Mouse (Mus musculus) central nervous system, embryonic 18 days (tissue): ENCODE data around the gene Krtap19-3. TPM values are rescaled to one million over a fixed set of nuclear protein-coding genes. Genes with fewer than 3 reads are reported as not detected.

Experiments used
- polyA plus RNA-seq: library from polyadenylated mRNA; depleted of rRNA; stranded (reverse); fragments of >200 nt; gene quantifications from 2 replicates; pipeline ENCODE4 v1.2.3, GENCODE M21; 2012; rRNA removed

The Krtap19-3 gene
- polyA plus RNA-seq = not detected in 2 replicates

DNA sequence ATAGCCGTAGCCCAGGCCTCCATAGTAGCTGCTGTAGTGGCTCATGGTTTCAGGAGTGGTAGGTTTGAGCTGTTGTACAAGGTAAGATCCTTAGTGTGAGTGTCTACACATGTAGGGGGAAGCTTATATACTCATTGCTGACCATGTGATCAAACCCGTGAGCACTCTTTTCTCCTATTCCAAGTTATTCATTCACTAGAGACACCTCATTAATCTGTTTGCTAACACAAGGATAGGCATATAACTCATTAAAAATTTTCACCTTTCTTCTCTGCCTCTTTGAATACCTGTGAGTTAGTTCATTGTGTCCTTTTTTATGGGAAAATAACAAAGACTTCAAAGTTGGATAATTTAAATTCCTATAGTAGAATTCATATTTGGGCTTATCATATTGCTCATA lies at the start of gene Krtap19-3:
TSS of gene Krtap19-3 (minus strand) at position 101 of the 400 bp plus-strand sequence.

DNA sequence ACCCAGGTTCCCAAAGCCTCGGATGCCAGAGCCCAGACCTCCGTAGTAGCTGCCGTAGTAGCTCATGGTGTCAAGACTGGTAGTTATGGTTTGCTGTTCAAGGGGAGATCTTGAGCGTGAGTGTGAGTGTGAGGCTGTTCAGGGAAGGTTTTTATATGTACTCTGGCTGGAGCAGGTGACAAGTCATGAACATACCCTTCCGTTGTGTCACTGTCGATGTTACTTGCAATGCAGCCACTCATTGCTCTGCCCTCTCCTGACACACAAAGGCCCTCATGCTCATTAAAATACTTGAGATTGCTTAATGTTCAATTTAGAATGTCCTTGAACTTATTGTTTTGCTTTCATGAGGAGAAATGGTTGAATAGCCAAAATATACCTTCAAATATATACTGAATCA lies 18.5 kb upstream of the Krtap19-3 start, which contains the start of gene Krtap19-5:
TSS of gene Krtap19-5 (minus strand) at position 101 of the 400 bp plus-strand sequence.

DNA sequence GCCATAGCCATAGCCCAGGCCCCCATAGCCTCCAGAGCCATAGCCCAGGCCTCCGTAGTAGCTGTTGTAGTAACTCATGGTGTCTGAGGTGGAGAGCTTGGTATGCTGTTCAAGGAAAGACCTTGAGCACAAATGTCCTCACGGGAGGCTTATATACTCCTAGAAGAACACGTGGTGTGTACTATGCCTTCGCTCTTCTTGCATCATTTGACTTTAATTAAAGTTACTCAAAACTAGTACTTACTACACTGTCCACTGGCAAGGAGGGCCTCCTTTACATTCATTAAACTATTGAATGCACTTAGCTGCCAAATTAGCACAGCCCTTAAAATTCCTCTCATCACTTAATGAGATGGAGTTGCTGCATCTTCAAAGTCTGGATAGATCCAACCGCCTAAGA lies 7.2 kb upstream of the Krtap19-3 start, which contains the start of gene Krtap19-4:
TSS of gene Krtap19-4 (minus strand) at position 101 of the 400 bp plus-strand sequence.

DNA sequence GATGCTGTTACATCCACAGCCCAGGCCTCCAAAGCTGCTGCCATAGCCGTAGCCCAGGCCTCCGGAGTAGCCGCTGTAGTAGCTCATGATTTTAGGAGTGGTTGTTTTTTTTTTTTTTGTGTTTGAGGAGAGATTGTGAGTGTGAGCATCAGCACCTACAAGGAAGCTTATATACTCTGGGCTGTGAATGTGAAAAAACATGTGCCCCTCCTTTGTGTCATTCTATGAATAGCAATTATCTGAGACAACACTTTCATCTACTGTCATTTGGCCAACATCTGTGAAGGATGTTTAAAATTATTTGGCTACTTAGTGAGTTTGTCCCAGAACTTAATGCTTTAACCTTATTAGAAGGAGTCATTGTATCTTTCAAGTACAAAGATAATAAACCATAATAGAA lies 3.7 kb downstream of the Krtap19-3 start, which contains the start of gene Krtap19-2:
TSS of gene Krtap19-2 (minus strand) at position 101 of the 400 bp plus-strand sequence.

DNA sequence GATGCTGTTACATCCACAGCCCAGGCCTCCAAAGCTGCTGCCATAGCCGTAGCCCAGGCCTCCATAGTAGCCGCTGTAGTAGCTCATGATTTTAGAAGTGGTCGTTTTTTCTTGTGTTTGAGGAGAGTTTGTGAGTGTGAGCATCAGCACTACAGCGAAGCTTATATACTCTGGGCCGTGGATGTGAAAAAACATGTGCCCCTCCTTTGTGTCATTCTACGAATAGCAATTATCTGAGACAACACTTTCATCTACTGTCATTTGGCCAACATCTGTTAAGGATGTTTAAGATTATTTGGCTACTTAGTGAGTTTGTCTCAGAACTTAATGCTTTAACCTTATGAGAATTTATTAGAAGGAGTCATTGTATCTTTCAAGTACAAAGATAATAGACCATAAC lies 8.5 kb downstream of the Krtap19-3 start, which contains the start of gene Krtap19-1:
TSS of gene Krtap19-1 (minus strand) at position 101 of the 400 bp plus-strand sequence.

Other genes starting within 250 kb of the Krtap19-3 start
- gene Krtap26-1, start 230.2 kb downstream of the Krtap19-3 start, polyA plus RNA-seq = not detected in 2 replicates
- gene Krtap27-1, start 206.4 kb downstream of the Krtap19-3 start, polyA plus RNA-seq = not detected in 2 replicates
- not detected in 2 replicates for gene 2310061N02Rik, start 170.1 kb downstream of the Krtap19-3 start, polyA plus RNA-seq
- gene Krtap13-1, start 149.2 kb downstream of the Krtap19-3 start, polyA plus RNA-seq = not detected in 2 replicates
- not detected in 2 replicates for gene Krtap13, start 126.4 kb downstream of the Krtap19-3 start, polyA plus RNA-seq
- gene 2310034C09Rik, start 119.2 kb downstream of the Krtap19-3 start, polyA plus RNA-seq = not detected in 2 replicates
- gene 2310057N15Rik, start 103.8 kb downstream of the Krtap19-3 start, polyA plus RNA-seq = not detected in 2 replicates
- not detected in 2 replicates for gene Gm5965, start 100.1 kb downstream of the Krtap19-3 start, polyA plus RNA-seq
- not detected in 2 replicates for gene Gm20741, start 65.8 kb downstream of the Krtap19-3 start, polyA plus RNA-seq
- gene Krtap15, start 57.8 kb downstream of the Krtap19-3 start, polyA plus RNA-seq = not detected in 2 replicates
- gene Krtap14, start 51.9 kb downstream of the Krtap19-3 start, polyA plus RNA-seq = not detected in 2 replicates
- gene Krtap19-1, start 8.6 kb downstream of the Krtap19-3 start, polyA plus RNA-seq = not detected in 2 replicates
- not detected in 2 replicates for gene Krtap19-2, start 3.8 kb downstream of the Krtap19-3 start, polyA plus RNA-seq
- gene Krtap19-4, start 7.1 kb upstream of the Krtap19-3 start, polyA plus RNA-seq = not detected in 2 replicates
- gene Krtap19-5, start 18.4 kb upstream of the Krtap19-3 start, polyA plus RNA-seq = not detected in 2 replicates
- not detected in 2 replicates for gene Krtap19-9b, start 54.2 kb upstream of the Krtap19-3 start, polyA plus RNA-seq
- gene Krtap16-3, start 84.8 kb upstream of the Krtap19-3 start, polyA plus RNA-seq = not detected in 2 replicates
- gene Krtap22-2, start 132.7 kb upstream of the Krtap19-3 start, polyA plus RNA-seq = not detected in 2 replicates
- not detected in 2 replicates for gene Gm10229, start 137.2 kb upstream of the Krtap19-3 start, polyA plus RNA-seq
- gene Krtap6-1, start 153.7 kb upstream of the Krtap19-3 start, polyA plus RNA-seq = not detected in 2 replicates
- not detected in 2 replicates for gene Gm10228, start 163.4 kb upstream of the Krtap19-3 start, polyA plus RNA-seq
- not detected in 2 replicates for gene Krtap6-5, start 169.8 kb upstream of the Krtap19-3 start, polyA plus RNA-seq
- not detected in 2 replicates for gene 1110025L11Rik, start 186.0 kb upstream of the Krtap19-3 start, polyA plus RNA-seq
- not detected in 2 replicates for gene Krtap6-3, start 206.0 kb upstream of the Krtap19-3 start, polyA plus RNA-seq